Mouse (Mus musculus) heart, adult 2 months (tissue): ENCODE data around the gene Slc35g3.

ENCODE experiments used
- CTCF ChIP-seq: fragments of 200-600 bp; IDR thresholded peaks from 2 replicates; pipeline ENCODE4 v1.8.1; 2022; ENCODE audit warnings: antibody characterized with exemption, mild to moderate bottlenecking, moderate library complexity
- EP300 ChIP-seq: fragments of 200-500 bp; IDR thresholded peaks from 2 replicates; pipeline ENCODE4 v1.6.1; 2011; ENCODE audit warnings: low read depth, low read length, control low read depth; ENCODE audit not compliant: insufficient read depth
- POLR2A ChIP-seq: fragments of 200-500 bp; IDR thresholded peaks from 2 replicates; pipeline ENCODE4 v1.6.1; 2011; ENCODE audit warnings: mild to moderate bottlenecking, low read depth, low read length, control low read depth; ENCODE audit not compliant: insufficient read depth

DNA sequence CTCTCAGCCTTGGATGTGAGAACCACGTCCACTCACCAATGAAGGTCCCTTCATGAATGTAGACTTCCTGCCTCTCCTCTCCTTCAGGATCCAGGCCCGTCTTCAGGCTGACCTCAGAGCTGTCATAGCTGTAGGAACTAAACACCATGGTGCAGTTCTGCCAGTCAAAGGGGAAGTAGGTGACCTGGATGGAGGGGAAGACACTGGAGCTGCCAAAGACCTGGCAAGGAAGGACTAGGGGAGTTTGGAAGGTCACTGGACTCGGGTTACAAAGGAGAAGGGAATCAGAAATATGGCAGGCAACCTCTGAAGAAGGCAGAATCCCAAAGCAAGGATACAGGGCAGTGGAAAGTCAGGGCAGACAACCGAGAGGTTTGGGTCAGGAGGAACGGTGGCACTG lies 31.7 kb upstream of the Slc35g3 start:
- TF ChIP-seq CTCF, result no peak
- TF ChIP-seq POLR2A, result no peak
- TF ChIP-seq EP300, result no peak
